Mouse (Mus musculus) cerebellum, adult 2 months (tissue): ENCODE data around the gene Gjd3.

ENCODE experiments used
- CTCF ChIP-seq: fragments of 200-500 bp; IDR thresholded peaks from 2 replicates; pipeline ENCODE4 v1.5.1; 2011; ENCODE audit warnings: low read depth, mild to moderate bottlenecking, control low read depth, low read length, moderate library complexity, borderline replicate concordance; ENCODE audit not compliant: insufficient read depth
- POLR2A ChIP-seq: fragments of 200-500 bp; IDR thresholded peaks from 2 replicates; pipeline ENCODE4 v1.6.1; 2011; ENCODE audit warnings: low read length, control low read depth, borderline replicate concordance; ENCODE audit not compliant: insufficient read depth

GRCm38 (mm10) chr11:98953835-98954320 is 28.9 kb downstream of the Gjd3 start:
- no peak for TF ChIP-seq CTCF
- TF ChIP-seq POLR2A: no peak
